Mouse (Mus musculus): ENCODE results near the gene Crtc3. TPM values are rescaled to one million over a fixed set of nuclear protein-coding genes. Genes with fewer than 3 reads are reported as not detected.
A peak's percentile ranks its signal among the peaks of the same experiment; 100 is the strongest.

Gene Crtc3
- polyA plus RNA-seq, 1 experiment: 16.7 TPM

GRCm38 (mm10) chr7:80634741-80635140 is 53.9 kb downstream of the Crtc3 start:
- Histone ChIP-seq H3K4me3 (ENCODE audit: insufficient read depth, low read length) (no peak overlapping the region), H3K27ac (ENCODE audit: insufficient read depth, low read depth, low read length) (no peak overlapping the region), H3K4me1 (ENCODE audit: control insufficient read depth, insufficient read depth, low read length) (peaks cover 51% of the 10 kb centered on the region)
- TF ChIP-seq CTCF (IDR thresholded peaks at IDR 0.05; ENCODE audit: low read depth, low read length): no peak
- no peak for TF ChIP-seq POLR2A (IDR thresholded peaks at IDR 0.05; ENCODE audit: borderline replicate concordance, low read depth, low read length)

GRCm38 (mm10) chr7:80633635-80634034 is 55.0 kb downstream of the Crtc3 start:
- TF ChIP-seq CTCF (IDR thresholded peaks at IDR 0.05; ENCODE audit: low read depth, low read length) (no peak), POLR2A (IDR thresholded peaks at IDR 0.05; ENCODE audit: borderline replicate concordance, low read depth, low read length) (no peak)
- Histone ChIP-seq H3K4me1 (ENCODE audit: control insufficient read depth, insufficient read depth, low read length) (peaks cover 51% of the 10 kb centered on the region), H3K27ac (ENCODE audit: insufficient read depth, low read depth, low read length) (no peak overlapping the region), H3K4me3 (ENCODE audit: insufficient read depth, low read length) (no peak overlapping the region)

- no peak for TF ChIP-seq CTCF (IDR thresholded peaks at IDR 0.05; ENCODE audit: low read depth, low read length)
- no peak for TF ChIP-seq POLR2A (IDR thresholded peaks at IDR 0.05; ENCODE audit: borderline replicate concordance, low read depth, low read length)
- H3K27ac ChIP-seq (ENCODE audit: insufficient read depth, low read depth, low read length): no peak overlapping the region
- peaks cover 45% of the 10 kb centered on the region for H3K4me1 ChIP-seq (ENCODE audit: control insufficient read depth, insufficient read depth, low read length)
- H3K4me3 ChIP-seq (ENCODE audit: insufficient read depth, low read length): no peak overlapping the region
These were observed 56.7 kb downstream of the Crtc3 start for GRCm38 (mm10) chr7:80631993-80632392.

GRCm38 (mm10) chr7:80631405-80631804 is 57.3 kb downstream of the Crtc3 start:
- no peak for TF ChIP-seq POLR2A (IDR thresholded peaks at IDR 0.05; ENCODE audit: borderline replicate concordance, low read depth, low read length)
- TF ChIP-seq CTCF (IDR thresholded peaks at IDR 0.05; ENCODE audit: low read depth, low read length): no peak
- Histone ChIP-seq H3K4me1 (ENCODE audit: control insufficient read depth, insufficient read depth, low read length) (peaks cover 40% of the 10 kb centered on the region), H3K4me3 (ENCODE audit: insufficient read depth, low read length) (no peak overlapping the region), H3K27ac (ENCODE audit: insufficient read depth, low read depth, low read length) (no peak overlapping the region)

- Histone ChIP-seq H3K4me3 (ENCODE audit: insufficient read depth, low read length) (0 out of 2 replicates have a peak overlapping the region, but pooled peaks have one; percentile 2), H3K4me1 (ENCODE audit: control insufficient read depth, insufficient read depth, low read length) (peaks cover 31% of the 10 kb centered on the region), H3K27ac (ENCODE audit: insufficient read depth, low read depth, low read length) (peak overlapping the region; percentile 63)
- TF ChIP-seq POLR2A (IDR thresholded peaks at IDR 0.05; ENCODE audit: borderline replicate concordance, low read depth, low read length) (no peak), CTCF (IDR thresholded peaks at IDR 0.05; ENCODE audit: low read depth, low read length) (no peak)
These were observed 59.3 kb downstream of the Crtc3 start for GRCm38 (mm10) chr7:80629369-80629768.

- Histone ChIP-seq H3K27ac (ENCODE audit: insufficient read depth, low read depth, low read length) (peak overlapping the region; percentile 63), H3K4me1 (ENCODE audit: control insufficient read depth, insufficient read depth, low read length) (peaks cover 31% of the 10 kb centered on the region), H3K4me3 (ENCODE audit: insufficient read depth, low read length) (0 out of 2 replicates have a peak overlapping the region, but pooled peaks have one; percentile 14)
- TF ChIP-seq POLR2A (IDR thresholded peaks at IDR 0.05; ENCODE audit: borderline replicate concordance, low read depth, low read length) (no peak), CTCF (IDR thresholded peaks at IDR 0.05; ENCODE audit: low read depth, low read length) (no peak)
These were observed 59.9 kb downstream of the Crtc3 start for GRCm38 (mm10) chr7:80628708-80629183.

- H3K4me1 ChIP-seq (ENCODE audit: control insufficient read depth, insufficient read depth, low read length): peaks cover 28% of the 10 kb centered on the region
- no peak overlapping the region for H3K4me3 ChIP-seq (ENCODE audit: insufficient read depth, low read length)
- no peak for TF ChIP-seq POLR2A (IDR thresholded peaks at IDR 0.05; ENCODE audit: borderline replicate concordance, low read depth, low read length)
- no peak for TF ChIP-seq CTCF (IDR thresholded peaks at IDR 0.05; ENCODE audit: low read depth, low read length)
- no peak overlapping the region for H3K27ac ChIP-seq (ENCODE audit: insufficient read depth, low read depth, low read length)
These were observed 61.7 kb downstream of the Crtc3 start for GRCm38 (mm10) chr7:80626943-80627342.

GRCm38 (mm10) chr7:80625841-80626240 is 62.8 kb downstream of the Crtc3 start:
- H3K4me3 ChIP-seq (ENCODE audit: insufficient read depth, low read length): no peak overlapping the region
- H3K27ac ChIP-seq (ENCODE audit: insufficient read depth, low read depth, low read length): no peak overlapping the region
- TF ChIP-seq CTCF (IDR thresholded peaks at IDR 0.05; ENCODE audit: low read depth, low read length) (no peak), POLR2A (IDR thresholded peaks at IDR 0.05; ENCODE audit: borderline replicate concordance, low read depth, low read length) (no peak)
- peaks cover 22% of the 10 kb centered on the region for H3K4me1 ChIP-seq (ENCODE audit: control insufficient read depth, insufficient read depth, low read length)

- no peak overlapping the region for H3K4me3 ChIP-seq (ENCODE audit: insufficient read depth, low read length)
- H3K27ac ChIP-seq (ENCODE audit: insufficient read depth, low read depth, low read length): no peak overlapping the region
- no peak for TF ChIP-seq CTCF (IDR thresholded peaks at IDR 0.05; ENCODE audit: low read depth, low read length)
- no peak for TF ChIP-seq POLR2A (IDR thresholded peaks at IDR 0.05; ENCODE audit: borderline replicate concordance, low read depth, low read length)
- peaks cover 6% of the 10 kb centered on the region for H3K4me1 ChIP-seq (ENCODE audit: control insufficient read depth, insufficient read depth, low read length)
These were observed 65.4 kb downstream of the Crtc3 start for GRCm38 (mm10) chr7:80623276-80623675.

- Histone ChIP-seq H3K27ac (ENCODE audit: insufficient read depth, low read depth, low read length) (no peak overlapping the region), H3K4me1 (ENCODE audit: control insufficient read depth, insufficient read depth, low read length) (no peaks in the 10 kb centered on the region), H3K4me3 (ENCODE audit: insufficient read depth, low read length) (no peak overlapping the region)
- no peak for TF ChIP-seq CTCF (IDR thresholded peaks at IDR 0.05; ENCODE audit: low read depth, low read length)
- TF ChIP-seq POLR2A (IDR thresholded peaks at IDR 0.05; ENCODE audit: borderline replicate concordance, low read depth, low read length): no peak
These were observed 72.6 kb downstream of the Crtc3 start for GRCm38 (mm10) chr7:80616096-80616495.
